Mouse (Mus musculus) liver, embryonic 14.5 days (tissue): ENCODE measurements around the gene Ccdc152.

Source experiments
- CTCF ChIP-seq: IDR thresholded peaks from 2 replicates; pipeline ENCODE4 v1.5.1; 2016; ENCODE audit warnings: antibody characterized with exemption, low read depth, control low read depth
- EP300 ChIP-seq: IDR thresholded peaks from 2 replicates; pipeline ENCODE4 v1.6.1; 2016; ENCODE audit warnings: antibody characterized with exemption, low read depth

DNA sequence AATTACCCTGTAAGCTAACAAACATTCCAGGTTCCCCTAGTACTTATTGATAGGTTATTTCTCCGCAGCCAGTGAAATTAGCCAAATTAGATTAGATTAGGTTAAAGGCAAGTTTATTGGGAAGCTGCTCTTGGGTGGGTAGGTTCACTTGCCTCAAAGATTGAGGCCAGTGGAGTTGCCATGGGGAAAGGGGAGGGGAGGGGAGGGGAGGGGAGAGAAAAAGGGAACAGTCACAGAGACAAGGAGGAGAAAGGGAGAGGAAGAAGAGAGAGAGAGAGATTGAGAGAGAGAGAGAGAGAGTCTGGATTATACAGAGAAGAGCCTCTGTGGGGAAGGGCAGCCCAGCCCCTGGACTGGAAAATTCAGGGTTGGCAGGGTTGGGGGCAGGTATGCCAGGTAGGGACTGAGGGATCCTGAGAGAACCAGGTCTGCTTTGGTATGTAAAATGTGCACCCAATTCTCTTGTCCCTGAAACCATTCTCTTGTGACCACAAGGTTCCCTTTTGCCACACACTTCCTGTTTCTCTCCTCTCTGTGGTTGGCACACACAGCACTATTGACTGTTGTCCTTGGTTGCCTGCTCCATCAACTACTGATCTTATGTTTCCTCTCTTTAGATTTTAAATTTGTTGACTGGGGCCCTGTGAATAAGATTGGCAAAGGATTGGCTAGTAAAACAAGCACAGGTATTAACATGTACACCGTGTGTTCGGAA, 69.3 kb downstream of the Ccdc152 start:
- TF ChIP-seq CTCF (no peak), EP300 (no peak)
